Mouse (Mus musculus): ENCODE results near the gene Nnmt.

DNA sequence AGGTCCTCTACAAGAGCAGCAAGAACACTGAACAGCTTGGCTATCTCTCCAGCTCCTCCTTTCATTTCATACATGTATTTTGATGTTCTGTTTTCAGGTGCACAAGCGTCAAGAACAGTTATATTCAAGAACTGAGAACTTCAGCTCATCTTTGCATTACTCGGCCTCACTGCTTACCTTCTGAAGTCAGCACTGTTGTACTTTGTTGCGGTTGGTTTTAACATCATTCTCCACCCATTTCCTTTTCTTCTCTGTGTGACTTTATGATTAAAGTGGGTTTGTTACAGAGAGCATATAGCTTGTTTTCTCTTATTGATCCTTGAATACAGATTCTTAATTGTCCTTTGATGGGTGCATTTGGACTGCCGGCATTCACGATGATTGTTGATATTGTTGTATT is 42.6 kb downstream of the Nnmt start:
- TF ChIP-seq POLR2A (IDR thresholded peaks at IDR 0.05; ENCODE audit: low read depth, low read length) (no peak), CTCF (conservative IDR thresholded peaks at IDR 0.05; ENCODE audit: insufficient read depth, insufficient read length, low read depth, low read length) (no peak)
